Mouse (Mus musculus) T-cell, adult 2 months (primary cell): ENCODE data around the gene Olfr15.

Experiments
- DNase-seq: peaks from one replicate; pipeline ENCODE4 v3.0.0; 2022; ENCODE audit warnings: low spot score

Gene Olfr15

DNA sequence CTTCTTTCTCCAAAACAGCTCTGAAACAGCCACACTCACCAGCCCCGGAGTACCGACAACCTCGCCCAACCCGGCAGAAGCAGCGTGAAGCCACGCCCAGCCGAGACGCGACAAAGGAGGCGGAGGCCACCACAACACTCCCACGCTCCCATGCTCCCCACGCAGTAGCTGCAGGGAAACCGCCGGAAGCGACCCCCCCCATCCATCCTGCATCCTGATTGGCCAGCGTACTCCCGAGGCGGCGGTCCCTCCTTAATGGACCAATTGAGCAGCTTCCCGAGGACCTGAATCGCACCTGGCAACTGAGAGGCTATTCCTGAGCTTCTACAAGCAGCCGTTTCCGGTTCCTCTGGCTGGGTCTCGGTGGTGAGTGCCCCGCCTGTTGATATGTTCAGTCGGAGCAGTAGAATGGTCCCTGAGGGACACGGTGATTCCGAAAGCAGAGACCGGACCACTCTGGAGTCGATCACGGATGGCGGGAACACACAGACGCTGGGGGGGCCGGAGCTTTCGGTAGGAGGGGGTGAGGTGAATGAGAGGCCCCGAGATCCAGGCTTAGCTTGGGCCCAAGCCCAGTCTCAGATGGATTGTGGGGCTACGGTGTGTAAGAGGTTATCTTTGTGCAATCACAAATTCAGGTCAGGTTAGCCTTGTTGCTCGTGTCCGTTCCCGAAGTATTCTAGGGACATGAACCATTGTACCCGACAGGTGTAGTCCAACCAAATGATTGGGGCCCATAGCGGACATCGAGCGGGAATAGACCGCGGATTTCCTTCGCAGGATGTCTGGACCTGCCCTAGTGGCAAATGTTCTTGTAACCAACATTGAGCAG, 41.8 kb downstream of the Olfr15 start, which contains the start of gene Naa60:
Gene Naa60 (plus strand): TSS at position 160 of the 832 bp plus-strand sequence.
- DNase-seq: peak; percentile 90

GRCm38 (mm10) chr16:3876346-3876745, 45.7 kb downstream of the Olfr15 start:
- no peak for DNase-seq

DNA sequence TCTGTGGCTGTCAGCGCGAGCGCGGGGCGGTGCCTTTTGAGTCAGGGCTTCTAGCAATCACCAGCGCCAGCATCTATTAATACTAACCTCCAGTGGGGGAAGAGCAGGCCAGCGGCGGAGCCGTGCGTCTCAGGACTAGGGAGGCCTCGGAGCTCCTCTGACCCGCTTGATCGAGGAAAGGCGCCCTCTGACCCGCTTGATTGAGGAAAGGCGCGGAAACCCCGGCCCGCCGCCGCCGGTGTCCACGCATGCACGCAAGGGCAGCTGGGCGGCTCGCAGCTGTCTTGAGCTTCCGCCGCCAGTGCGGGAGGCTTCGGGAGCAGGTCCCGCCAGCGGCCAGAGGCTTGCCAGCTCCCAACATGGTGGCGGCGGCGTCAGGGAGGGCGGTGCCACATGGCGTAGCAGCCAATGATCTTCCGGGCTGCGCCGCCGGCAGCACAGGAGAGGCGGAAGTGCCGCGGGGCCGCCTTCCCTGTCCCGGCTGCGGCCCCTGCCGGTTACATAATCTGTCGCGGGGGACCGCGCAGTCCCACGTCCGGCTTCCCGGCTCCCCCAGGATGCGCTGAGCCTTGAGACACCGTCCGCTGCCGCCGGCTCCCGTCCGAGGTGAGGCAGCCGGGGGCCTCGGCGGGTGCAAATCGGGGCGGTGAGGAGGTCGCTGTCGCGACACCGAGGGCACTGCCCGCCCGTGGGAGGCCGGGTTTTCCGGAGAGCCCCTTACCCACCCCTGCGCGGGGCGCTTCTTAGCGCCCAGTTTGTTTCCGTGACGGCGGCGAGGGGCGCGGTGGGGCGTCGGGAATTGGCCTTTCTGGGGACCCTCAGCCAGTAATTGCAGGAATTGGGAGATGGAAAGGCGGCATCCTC, 53.8 kb downstream of the Olfr15 start, which contains the start of the genes Zfp597 and Gm20695:
Gene Zfp597 (minus strand): TSS at position 361 of the 864 bp plus-strand sequence.
Gene Gm20695 (plus strand): TSS at position 448 of the 864 bp plus-strand sequence.
- peak; percentile 91 for DNase-seq

DNA sequence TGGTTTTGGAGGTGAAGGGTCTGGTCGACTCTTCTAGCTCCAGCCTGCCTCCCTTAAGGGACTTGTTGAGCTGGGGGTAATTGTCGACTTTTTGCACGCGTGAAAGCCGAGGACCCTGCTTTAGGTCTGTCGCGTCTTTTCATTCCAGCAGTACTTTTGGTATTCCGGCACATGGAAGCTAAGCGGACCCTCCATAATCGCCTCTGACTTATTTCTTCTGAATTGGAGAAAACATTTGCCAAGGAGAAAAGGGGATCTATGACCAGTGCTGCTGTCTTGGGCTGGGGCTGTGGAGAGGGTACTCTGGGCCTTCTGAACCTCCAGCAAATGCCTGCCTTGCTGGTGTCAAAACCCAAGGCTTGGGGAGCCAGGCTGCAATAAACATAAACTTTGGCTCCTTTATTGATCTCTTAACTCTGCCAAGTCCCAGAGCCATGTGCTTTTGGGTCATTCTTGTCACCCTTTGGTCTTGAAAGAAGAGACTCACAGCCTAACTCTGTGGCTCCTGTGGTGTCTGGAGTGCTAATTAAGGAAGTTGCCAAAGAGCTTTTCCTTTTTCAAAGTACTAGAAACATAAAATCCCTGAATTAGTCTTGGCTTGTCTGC, 54.5 kb downstream of the Olfr15 start:
- no peak for DNase-seq

GRCm38 (mm10) chr16:3891621-3892295, 61.1 kb downstream of the Olfr15 start:
- DNase-seq: no peak

DNA sequence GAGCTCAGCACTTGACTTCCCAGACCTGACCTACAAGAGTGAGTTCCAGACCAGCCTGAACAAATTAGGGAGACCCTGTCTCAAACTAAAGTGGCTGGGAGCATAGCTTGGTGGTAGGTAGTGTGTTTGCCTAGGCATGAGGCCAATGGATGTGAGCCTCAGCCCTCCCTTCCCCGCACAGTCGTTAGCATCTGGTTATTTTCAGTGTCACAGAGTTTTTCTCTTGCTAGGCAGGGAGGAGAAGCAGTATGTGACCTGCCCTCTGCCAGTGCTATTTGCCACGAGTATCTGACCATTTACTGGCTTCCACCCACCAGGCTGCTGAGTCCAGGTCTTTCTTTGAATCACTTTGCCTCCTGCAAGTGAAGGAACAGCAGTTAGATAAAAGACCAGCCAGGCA, 63.1 kb downstream of the Olfr15 start:
- no peak for DNase-seq
